Mouse (Mus musculus) liver, postnatal 0 days (tissue): ENCODE results near the gene Hrh3.

Experiments used
- CTCF ChIP-seq: sonication (generic); IDR thresholded peaks from 2 replicates; pipeline ENCODE4 v1.5.1; 2016; ENCODE audit warnings: antibody characterized with exemption, low read depth
- EP300 ChIP-seq: IDR thresholded peaks from 2 replicates; pipeline ENCODE4 v1.6.1; 2016; ENCODE audit warnings: antibody characterized with exemption, low read depth, mild to moderate bottlenecking

- TF ChIP-seq CTCF = no peak
- TF ChIP-seq EP300 = no peak
Measured at GRCm38 (mm10) chr2:180080680-180081079, 23.6 kb downstream of the Hrh3 start.
